Mouse (Mus musculus): ENCODE measurements around the gene 1700029P11Rik. TPM values are rescaled to one million over a fixed set of nuclear protein-coding genes. Genes with fewer than 3 reads are reported as not detected.

Gene 1700029P11Rik
- polyA plus RNA-seq, 1 experiment from 2014 or later = not detected

DNA sequence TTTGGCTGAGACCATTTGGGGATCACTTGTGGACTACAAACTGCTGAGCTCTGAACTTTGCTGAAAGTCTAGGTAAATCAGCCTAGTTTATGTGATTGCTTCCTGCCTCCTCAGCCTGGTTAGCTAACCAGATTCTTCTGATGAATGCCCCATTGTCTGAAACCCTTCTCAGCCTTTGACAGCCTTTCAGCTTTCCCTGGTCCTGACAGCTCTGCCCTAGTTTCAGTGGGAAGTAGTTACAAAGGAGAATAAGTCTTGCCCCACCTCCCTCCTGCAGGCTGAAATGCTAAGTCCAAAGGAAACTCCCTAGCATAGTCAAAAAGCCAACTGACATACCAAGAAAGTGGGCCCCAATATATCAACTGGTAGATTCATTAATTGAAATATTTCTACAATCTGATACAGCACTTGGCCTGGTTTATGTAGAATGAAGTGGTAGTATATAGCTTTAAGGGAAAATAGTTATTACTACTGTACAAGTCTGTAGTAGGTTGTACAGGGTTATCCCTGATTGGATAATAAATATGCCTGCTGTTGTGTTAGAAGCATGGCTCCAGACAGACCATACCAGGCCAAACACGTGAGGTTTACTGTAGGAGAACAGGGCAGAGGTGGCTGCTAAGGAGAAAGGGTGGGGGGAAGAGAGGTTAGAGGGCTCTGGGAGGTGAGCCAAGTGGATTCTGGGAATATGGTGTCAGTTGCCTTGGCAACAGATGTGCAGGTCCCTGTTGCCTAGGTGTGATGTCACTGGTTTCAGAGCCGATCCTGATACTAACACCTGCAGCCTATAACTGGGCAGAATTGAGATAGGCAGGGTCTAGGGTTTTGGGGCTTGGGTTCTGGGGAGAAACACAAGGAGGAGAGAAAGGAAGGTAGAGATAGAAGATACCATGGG lies 5.2 kb downstream of the 1700029P11Rik start:
- WGBS = 55% methylated on average over 2 of the region's 2 CpGs
- Histone ChIP-seq H3K9me3 (no peaks in the 10 kb centered on the region), H3K36me3 (no peaks in the 10 kb centered on the region), H3K27me3 (replicated peaks) (no peaks in the 10 kb centered on the region), H3K27ac (no peak overlapping the region), H3K4me1 (no peaks in the 10 kb centered on the region), H3K9ac (no peak overlapping the region), H3K4me3 (no peak overlapping the region), H3K4me2 (replicated peaks) (no peak overlapping the region)
- ATAC-seq (ENCODE audit: low FRiP score, low read depth) = no peak

DNA sequence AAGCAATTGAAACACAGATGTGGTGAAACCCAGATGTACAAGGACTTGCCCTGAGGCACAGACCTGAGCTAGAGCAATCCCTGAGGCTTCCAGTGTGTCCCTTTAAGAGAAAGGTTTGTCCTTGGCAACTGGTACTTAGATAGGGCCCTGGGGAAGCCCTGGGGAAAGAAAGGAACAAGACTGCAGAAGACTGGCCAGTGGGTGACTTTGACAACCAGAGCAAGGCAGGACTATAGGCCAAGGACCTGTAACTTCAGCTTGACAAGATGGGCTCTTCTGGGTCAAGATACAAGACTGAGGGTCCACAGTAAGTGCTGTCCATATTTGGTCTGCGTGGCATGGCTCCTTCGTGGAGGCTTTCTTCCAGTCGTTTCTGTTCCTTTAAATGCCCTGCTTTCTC lies 7.3 kb downstream of the 1700029P11Rik start, which contains the start of gene Xrcc6:
Gene Xrcc6, plus strand, starts transcription at position 190 of the 400 bp plus-strand sequence.
- no peak within 1 kb of the TSS for H3K4me2 ChIP-seq (replicated peaks)
- ATAC-seq (ENCODE audit: low FRiP score, low read depth) = no peak
- WGBS = 90% methylated on average over 3 of the region's 3 CpGs
- no peaks in the 10 kb centered on the region for H3K4me1 ChIP-seq
- 0 out of 2 replicates have a peak, but pooled peaks cover 3% of the 10 kb centered on the region for H3K36me3 ChIP-seq
- no peak within 1 kb of the TSS for H3K27ac ChIP-seq
- H3K9me3 ChIP-seq = no peaks in the 10 kb centered on the region
- H3K27me3 ChIP-seq (replicated peaks) = no peaks in the 10 kb centered on the region
- H3K9ac ChIP-seq = no peak within 1 kb of the TSS
- H3K4me3 ChIP-seq = no peak within 1 kb of the TSS

DNA sequence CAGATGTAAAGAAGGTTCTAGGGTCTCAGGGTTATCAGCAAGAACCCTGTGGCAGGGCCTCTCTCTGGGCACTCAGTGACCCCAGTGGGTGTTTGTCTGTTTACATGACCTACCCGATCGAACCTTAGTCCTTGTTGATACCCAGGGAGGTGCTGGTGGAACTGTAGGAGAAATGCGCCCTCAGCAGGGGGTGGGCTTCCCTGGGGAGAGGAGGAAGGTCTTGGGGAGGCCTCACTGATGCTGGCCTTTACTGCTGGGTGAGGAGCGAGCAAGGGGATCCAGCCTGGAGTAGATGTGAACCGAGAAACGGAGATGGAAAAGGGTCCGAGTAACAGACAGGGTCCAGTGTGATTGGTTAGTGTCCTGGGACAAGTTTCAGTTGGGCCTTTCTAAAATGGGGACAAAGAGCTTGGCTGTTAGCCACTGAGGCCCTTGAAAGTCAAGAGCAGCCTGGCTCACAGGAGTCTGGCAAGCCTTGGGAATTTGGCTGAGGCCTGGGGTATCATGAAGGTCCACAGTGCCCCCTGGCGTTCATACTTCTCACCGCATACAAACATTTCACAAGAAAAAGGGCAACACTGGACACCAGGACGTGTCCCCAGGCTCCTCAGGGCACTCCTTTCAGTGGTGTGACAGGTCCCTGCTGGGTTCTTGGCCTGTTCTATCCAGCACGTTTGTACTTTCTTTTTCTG lies 9.2 kb downstream of the 1700029P11Rik start:
- H3K36me3 ChIP-seq = peaks cover 18% of the 10 kb centered on the region
- H3K27me3 ChIP-seq (replicated peaks) = no peaks in the 10 kb centered on the region
- ATAC-seq (ENCODE audit: low FRiP score, low read depth) = no peak
- 44% methylated on average over 11 of the region's 11 CpGs for WGBS
- peak overlapping the region; percentile 33; the same call in 1 of the 2 replicates for H3K9ac ChIP-seq
- H3K4me3 ChIP-seq = no peak overlapping the region
- H3K27ac ChIP-seq = no peak overlapping the region
- H3K9me3 ChIP-seq = no peaks in the 10 kb centered on the region
- H3K4me1 ChIP-seq = no peaks in the 10 kb centered on the region
- no peak overlapping the region for H3K4me2 ChIP-seq (replicated peaks)

DNA sequence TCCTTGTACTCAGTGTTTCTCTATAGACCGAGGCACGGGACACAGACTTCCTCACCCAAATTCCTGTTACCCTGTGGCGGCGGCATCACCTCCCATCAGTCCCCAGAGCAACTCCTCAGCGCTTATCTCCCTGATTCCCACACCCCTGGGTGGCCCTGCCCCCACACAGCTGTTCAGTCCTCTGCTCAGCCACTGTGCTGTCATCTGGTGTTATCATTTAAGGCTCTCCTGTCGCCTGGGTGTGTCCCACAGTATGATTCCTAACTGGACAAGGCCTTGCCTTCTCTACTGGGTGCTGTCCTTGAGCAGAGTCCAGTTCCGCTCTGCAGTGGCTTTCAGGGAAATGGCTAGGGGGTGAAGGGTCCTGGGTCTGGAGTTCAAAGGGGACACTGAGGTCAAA lies 10.2 kb downstream of the 1700029P11Rik start:
- H3K9ac ChIP-seq = no peak overlapping the region
- no peak for ATAC-seq (ENCODE audit: low FRiP score, low read depth)
- H3K4me2 ChIP-seq (replicated peaks) = no peak overlapping the region
- H3K27ac ChIP-seq = no peak overlapping the region
- H3K36me3 ChIP-seq = peaks cover 23% of the 10 kb centered on the region
- H3K27me3 ChIP-seq (replicated peaks) = no peaks in the 10 kb centered on the region
- no peaks in the 10 kb centered on the region for H3K9me3 ChIP-seq
- H3K4me3 ChIP-seq = no peak overlapping the region
- WGBS = 61% methylated on average over 7 of the region's 7 CpGs
- no peaks in the 10 kb centered on the region for H3K4me1 ChIP-seq

DNA sequence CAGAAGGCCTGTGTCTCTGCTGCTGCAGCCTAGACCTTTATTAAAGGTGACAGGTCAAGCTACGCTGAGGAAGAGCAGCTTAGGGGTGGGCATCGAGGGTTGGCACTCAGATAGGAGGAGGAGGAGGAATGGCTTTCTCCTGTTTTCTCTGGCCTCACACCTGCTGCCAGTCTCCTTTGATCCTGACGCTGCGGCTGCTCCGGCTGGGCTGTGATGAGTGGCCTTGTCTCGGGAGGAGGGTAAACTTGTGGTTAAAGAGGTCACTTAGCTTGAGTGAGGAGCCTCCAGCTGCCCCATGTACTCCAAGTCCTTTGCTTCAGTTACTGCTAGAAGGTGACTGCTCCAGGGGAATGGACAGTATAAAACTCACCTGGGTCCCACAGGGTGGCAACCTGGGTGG lies 13.7 kb downstream of the 1700029P11Rik start:
- H3K27ac ChIP-seq = no peak overlapping the region
- H3K36me3 ChIP-seq = peaks cover 44% of the 10 kb centered on the region
- H3K9ac ChIP-seq = no peak overlapping the region
- H3K4me2 ChIP-seq (replicated peaks) = no peak overlapping the region
- H3K4me1 ChIP-seq = no peaks in the 10 kb centered on the region
- H3K4me3 ChIP-seq = no peak overlapping the region
- WGBS = 80% methylated on average over 6 of the region's 6 CpGs
- no peaks in the 10 kb centered on the region for H3K27me3 ChIP-seq (replicated peaks)
- ATAC-seq (ENCODE audit: low FRiP score, low read depth) = no peak
- H3K9me3 ChIP-seq = no peaks in the 10 kb centered on the region

DNA sequence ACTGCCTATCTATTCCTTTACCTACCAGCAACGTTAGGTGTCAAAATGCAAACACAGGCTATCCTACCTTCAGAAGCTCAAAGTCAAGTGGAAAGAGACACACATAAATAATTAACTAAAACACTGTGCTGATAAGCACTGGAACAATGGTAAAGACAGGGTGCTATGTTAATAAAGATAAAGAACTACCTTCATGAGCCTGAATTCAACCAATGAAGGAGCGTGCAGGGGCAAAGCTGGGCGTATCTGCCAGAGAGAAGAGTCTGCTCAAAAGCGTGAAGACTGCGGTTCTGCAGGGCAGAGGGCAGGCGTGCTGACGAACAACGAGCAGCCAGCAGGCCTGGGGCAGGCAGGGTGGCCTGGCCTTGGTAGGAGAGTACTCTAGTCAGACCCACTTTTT lies 23.9 kb downstream of the 1700029P11Rik start:
- ATAC-seq (ENCODE audit: low FRiP score, low read depth) = no peak
- H3K4me2 ChIP-seq (replicated peaks) = no peak overlapping the region
- 95% methylated on average over 8 of the region's 8 CpGs for WGBS
- H3K9ac ChIP-seq = no peak overlapping the region
- no peak overlapping the region for H3K27ac ChIP-seq
- H3K4me3 ChIP-seq = no peak overlapping the region
- H3K9me3 ChIP-seq = no peaks in the 10 kb centered on the region
- peaks cover 32% of the 10 kb centered on the region for H3K36me3 ChIP-seq
- no peaks in the 10 kb centered on the region for H3K4me1 ChIP-seq
- no peaks in the 10 kb centered on the region for H3K27me3 ChIP-seq (replicated peaks)

DNA sequence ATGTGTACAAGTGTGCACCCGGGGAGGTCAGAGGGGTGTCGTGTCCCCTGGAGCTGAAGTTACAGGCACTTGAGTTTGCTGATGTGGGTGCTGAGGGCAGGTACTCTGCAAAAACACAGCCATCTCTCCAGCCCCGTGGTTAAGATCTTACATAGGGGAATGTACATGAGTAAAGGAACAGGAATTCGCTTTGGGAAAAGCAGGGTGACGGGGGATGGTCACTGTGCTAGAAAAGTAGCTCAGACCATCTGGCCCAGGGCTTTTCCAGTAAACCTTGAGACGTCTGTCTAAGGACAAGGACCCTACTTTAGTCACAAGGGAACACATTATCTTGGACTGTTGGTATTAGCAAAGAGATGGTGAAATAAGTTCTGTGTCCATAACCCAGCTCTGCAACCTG lies 31.6 kb downstream of the 1700029P11Rik start:
- H3K9ac ChIP-seq = no peak overlapping the region
- whole genome bisulfite sequencing = 91% methylated on average over 6 of the region's 6 CpGs
- H3K4me1 ChIP-seq = peaks cover 13% of the 10 kb centered on the region
- H3K27ac ChIP-seq = no peak overlapping the region
- no peaks in the 10 kb centered on the region for H3K36me3 ChIP-seq
- no peaks in the 10 kb centered on the region for H3K27me3 ChIP-seq (replicated peaks)
- ATAC-seq (ENCODE audit: low FRiP score, low read depth) = no peak
- no peaks in the 10 kb centered on the region for H3K9me3 ChIP-seq
- H3K4me2 ChIP-seq (replicated peaks) = no peak overlapping the region
- H3K4me3 ChIP-seq = no peak overlapping the region

DNA sequence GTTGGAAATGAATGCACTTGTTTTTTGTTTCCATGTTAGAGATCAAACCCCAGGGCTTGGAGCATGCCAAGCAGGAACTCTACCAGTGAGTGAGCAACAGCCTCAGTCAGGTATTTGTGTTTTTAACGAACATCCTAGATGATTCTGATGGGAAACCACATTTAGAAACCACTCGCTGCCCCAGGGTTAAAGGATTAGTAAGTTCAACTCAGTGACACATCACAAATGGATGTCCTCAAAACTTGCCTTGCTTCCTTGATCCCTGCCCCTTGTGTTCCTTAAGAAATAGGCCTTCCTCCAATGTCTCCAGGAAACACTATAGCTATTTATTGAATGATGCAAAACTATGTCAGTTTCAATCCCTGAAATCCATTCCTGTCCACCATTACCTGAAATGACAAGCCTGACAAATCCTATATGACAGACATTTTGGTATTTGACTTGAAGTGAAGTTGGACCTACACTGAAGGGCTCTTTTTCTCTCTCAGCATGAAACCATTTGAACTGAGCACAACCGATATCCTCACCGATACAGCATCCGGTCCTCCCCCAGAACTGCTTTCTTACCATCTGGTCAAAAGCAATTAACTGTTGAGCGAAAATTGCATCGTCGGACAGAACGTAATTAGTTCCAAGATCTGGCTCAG lies 34.5 kb downstream of the 1700029P11Rik start:
- WGBS = 22% methylated on average over 9 of the region's 9 CpGs
- ATAC-seq (ENCODE audit: low FRiP score, low read depth) = no peak
- Histone ChIP-seq H3K36me3 (peaks cover 7% of the 10 kb centered on the region; the same call in 1 of the 2 replicates), H3K4me2 (replicated peaks) (peak overlapping the region; percentile 92), H3K27me3 (replicated peaks) (no peaks in the 10 kb centered on the region), H3K4me1 (peaks cover 13% of the 10 kb centered on the region), H3K4me3 (peak overlapping the region; percentile 88), H3K27ac (no peak overlapping the region), H3K9me3 (no peaks in the 10 kb centered on the region), H3K9ac (peak overlapping the region; percentile 84)

DNA sequence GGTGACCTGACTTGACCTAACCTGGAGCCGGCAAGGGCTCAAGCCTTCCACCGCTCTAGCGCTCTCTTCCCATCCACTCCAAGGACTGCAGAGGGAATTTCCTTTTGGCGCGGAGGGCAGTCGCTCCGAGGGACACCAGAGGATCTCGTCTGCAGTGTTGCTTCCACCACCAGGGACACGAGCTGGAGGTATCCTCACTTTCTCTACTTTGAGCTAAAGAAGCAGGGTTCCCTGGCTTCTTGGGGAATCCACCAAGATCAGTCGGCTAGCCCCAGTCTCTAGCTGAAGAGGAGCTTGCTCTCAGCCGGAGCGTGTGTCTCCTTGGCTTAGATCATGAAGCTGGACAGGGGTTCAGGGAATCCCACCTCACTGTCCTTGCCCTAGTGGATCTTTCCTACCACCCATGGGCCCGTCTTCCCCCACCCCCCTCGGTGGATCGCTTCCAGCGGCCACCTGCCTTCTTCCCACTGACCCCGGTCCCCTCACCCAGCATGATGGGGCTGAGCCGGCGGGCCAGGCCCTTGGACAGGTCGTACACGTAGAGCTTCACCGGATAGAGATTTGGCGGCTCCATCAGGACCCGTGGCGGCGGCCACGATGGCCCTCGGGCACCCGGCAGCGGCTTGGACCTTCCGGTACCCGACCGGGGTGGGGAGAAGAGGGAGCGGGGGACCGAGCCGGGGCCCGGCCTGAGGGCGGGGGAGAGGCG lies 35.2 kb downstream of the 1700029P11Rik start:
- ATAC-seq (ENCODE audit: low FRiP score, low read depth) = peak; percentile 6; the same call in 1 of the 2 replicates
- peak overlapping the region; percentile 84 for H3K9ac ChIP-seq
- peaks cover 11% of the 10 kb centered on the region; the same call in 1 of the 2 replicates for H3K36me3 ChIP-seq
- no peaks in the 10 kb centered on the region for H3K27me3 ChIP-seq (replicated peaks)
- under 1% methylated on average over 39 of the region's 39 CpGs for WGBS
- peaks cover 13% of the 10 kb centered on the region for H3K4me1 ChIP-seq
- H3K27ac ChIP-seq = peak overlapping the region; percentile 37; the same call in 1 of the 2 replicates
- no peaks in the 10 kb centered on the region for H3K9me3 ChIP-seq
- peak overlapping the region; percentile 88 for H3K4me3 ChIP-seq
- peak overlapping the region; percentile 92 for H3K4me2 ChIP-seq (replicated peaks)

DNA sequence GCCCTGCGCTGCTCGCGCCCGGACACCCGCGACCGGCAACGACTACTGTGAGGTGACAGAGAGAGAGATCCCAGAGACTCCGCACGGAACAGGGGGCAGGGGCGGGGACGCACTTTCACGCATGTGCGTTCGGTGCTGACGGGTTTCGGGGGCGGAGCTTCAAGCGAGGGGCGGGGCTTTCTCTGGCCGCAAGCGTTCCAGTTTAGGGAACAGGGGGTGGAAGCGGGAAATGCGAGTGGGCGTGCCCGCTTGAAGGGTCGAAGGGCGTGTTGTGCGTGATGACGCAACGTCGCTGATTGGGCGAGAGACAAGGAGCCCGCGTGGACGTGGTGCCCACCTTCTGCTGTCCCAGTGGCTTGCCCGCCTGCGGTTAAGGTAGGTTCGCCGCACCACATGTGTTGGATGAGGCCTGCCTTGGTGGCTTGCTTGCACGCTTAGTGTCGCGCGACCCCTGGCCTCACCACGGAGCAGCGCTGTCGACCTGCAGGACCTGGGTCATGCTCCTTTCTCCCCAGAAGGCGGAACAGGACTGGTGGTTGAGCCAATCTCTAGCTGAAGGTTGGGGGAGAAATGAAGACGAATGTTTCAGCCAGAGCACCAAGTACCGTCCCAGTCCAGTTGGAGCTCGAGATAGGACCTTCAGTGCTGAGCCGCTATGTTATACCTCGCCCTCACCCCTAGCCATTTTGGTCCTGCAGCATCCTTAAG lies 35.9 kb downstream of the 1700029P11Rik start:
- peak overlapping the region; percentile 84 for H3K9ac ChIP-seq
- H3K36me3 ChIP-seq = peaks cover 11% of the 10 kb centered on the region; the same call in 1 of the 2 replicates
- WGBS = under 1% methylated on average over 53 of the region's 53 CpGs
- peak overlapping the region; percentile 37; the same call in 1 of the 2 replicates for H3K27ac ChIP-seq
- peak overlapping the region; percentile 92 for H3K4me2 ChIP-seq (replicated peaks)
- no peaks in the 10 kb centered on the region for H3K9me3 ChIP-seq
- H3K4me3 ChIP-seq = peak overlapping the region; percentile 88
- peak; percentile 96 for ATAC-seq (ENCODE audit: low FRiP score, low read depth)
- H3K4me1 ChIP-seq = peaks cover 13% of the 10 kb centered on the region
- H3K27me3 ChIP-seq (replicated peaks) = no peaks in the 10 kb centered on the region

DNA sequence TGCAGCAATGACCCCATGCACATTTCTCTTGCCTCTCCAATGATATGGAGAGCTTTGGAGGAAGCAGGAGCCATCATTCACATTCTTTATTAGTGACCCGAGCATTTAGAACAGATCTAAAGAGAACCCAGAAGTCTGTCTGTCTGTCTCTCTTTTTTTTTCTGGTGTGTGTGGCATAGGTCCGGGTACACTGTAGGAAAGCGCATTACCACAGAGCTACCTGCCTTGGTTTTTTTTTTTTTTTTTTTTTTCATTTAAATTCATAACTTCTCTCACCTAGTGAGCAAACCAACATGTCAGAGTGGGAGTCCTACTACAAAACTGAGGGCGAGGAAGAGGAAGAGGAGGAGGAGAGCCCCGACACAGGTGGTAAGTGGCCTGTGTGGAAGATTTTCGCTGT lies 36.5 kb downstream of the 1700029P11Rik start:
- peak overlapping the region; percentile 92 for H3K4me2 ChIP-seq (replicated peaks)
- H3K36me3 ChIP-seq = peaks cover 13% of the 10 kb centered on the region; the same call in 1 of the 2 replicates
- H3K9me3 ChIP-seq = no peaks in the 10 kb centered on the region
- H3K27me3 ChIP-seq (replicated peaks) = no peaks in the 10 kb centered on the region
- WGBS = 29% methylated on average over 6 of the region's 6 CpGs
- peak overlapping the region; percentile 75 for H3K9ac ChIP-seq
- no peak overlapping the region for H3K27ac ChIP-seq
- peak overlapping the region; percentile 88 for H3K4me3 ChIP-seq
- peaks cover 13% of the 10 kb centered on the region for H3K4me1 ChIP-seq
- ATAC-seq (ENCODE audit: low FRiP score, low read depth) = no peak
